Mouse (Mus musculus) MEL (cell line): ENCODE data around the gene Gstm4. TPM values are rescaled to one million over a fixed set of nuclear protein-coding genes. Genes with fewer than 3 reads are reported as not detected.
"Not testable (repeated sequence)": the region's sequence is repeated elsewhere in the genome, so short reads cannot be mapped to it uniquely, and the experiment has no call there.

Experiments
- DNase-seq: peaks from one replicate; pipeline ENCODE4 v3.0.0; 2011; ENCODE audit warnings: low read depth, low spot score
- H3K27ac ChIP-seq: 2 replicates; pipeline ENCODE4 v1.5.1; 2012; ENCODE audit warnings: low read depth, mild to moderate bottlenecking, control low read depth, low read length, moderate library complexity; ENCODE audit not compliant: control insufficient read depth
- H3K27me3 ChIP-seq, 2 experiments: fragments of 150-350 bp in 1 of 2; sonication (generic) in 1 of 2; 2 replicates each; pipeline ENCODE4 v1.6.1; 2012; ENCODE audit warnings: low read length in 2 of 2, mild to moderate bottlenecking in 2 of 2, improper control_type of control experiment in 1 of 2, moderate library complexity in 1 of 2; ENCODE audit not compliant: insufficient read depth in 2 of 2, control insufficient read depth in 1 of 2
- H3K36me3 ChIP-seq, 2 experiments: 2 replicates each; pipeline ENCODE4 v1.6.1; 2012 to 2014; ENCODE audit warnings: low read length in 2 of 2, improper control_type of control experiment in 1 of 2, inconsistent platforms in 1 of 2, mild to moderate bottlenecking in 1 of 2; ENCODE audit not compliant: insufficient read depth in 2 of 2, control insufficient read depth in 1 of 2
- H3K4me1 ChIP-seq, 2 experiments: fragments of 150-350 bp in 1 of 2; sonication (generic) in 1 of 2; 2 replicates each; pipeline ENCODE4 v1.6.1; 2012; ENCODE audit warnings: low read length in 2 of 2, improper control_type of control experiment in 1 of 2, mild to moderate bottlenecking in 1 of 2; ENCODE audit not compliant: insufficient read depth in 2 of 2, control insufficient read depth in 1 of 2
- H3K4me3 ChIP-seq, 2 experiments: fragments of 150-350 bp in 1 of 2; sonication (generic) in 1 of 2; 2 replicates each; pipeline ENCODE4 v1.5.1; 2012; ENCODE audit warnings: low read depth in 2 of 2, low read length in 2 of 2, mild to moderate bottlenecking in 2 of 2, moderate library complexity in 2 of 2, control low read depth in 1 of 2, improper control_type of control experiment in 1 of 2; ENCODE audit not compliant: control insufficient read depth in 1 of 2, insufficient read depth in 1 of 2
- H3K79me2 ChIP-seq: 2 replicates; pipeline ENCODE4 v1.6.1; 2012; ENCODE audit warnings: mild to moderate bottlenecking, low read length, moderate library complexity; ENCODE audit not compliant: control insufficient read depth, poor library complexity, insufficient read depth
- H3K9ac ChIP-seq: 2 replicates; pipeline ENCODE4 v1.6.1; 2012; ENCODE audit warnings: low read depth, mild to moderate bottlenecking, control low read depth, low read length, moderate library complexity; ENCODE audit not compliant: control insufficient read depth, poor library complexity, severe bottlenecking
- H3K9me3 ChIP-seq: fragments of 150-350 bp; sonication (generic); replicated peaks from 2 replicates; pipeline ENCODE4 v1.6.1; 2012; ENCODE audit warnings: mild to moderate bottlenecking, low read length, improper control_type of control experiment, moderate library complexity; ENCODE audit not compliant: insufficient read depth
- ETS1 ChIP-seq: IDR thresholded peaks from 2 replicates; pipeline ENCODE4 v1.6.1; 2012; ENCODE audit warnings: low read depth, mild to moderate bottlenecking, inconsistent platforms, low read length, improper control_type of control experiment, moderate library complexity
- GATA1 ChIP-seq: IDR thresholded peaks from 2 replicates; pipeline ENCODE4 v1.6.1; 2011; ENCODE audit warnings: low read depth, low read length, improper control_type of control experiment
- KAT2A ChIP-seq: conservative IDR thresholded peaks from 2 replicates; pipeline ENCODE4 v1.6.1; 2012; ENCODE audit warnings: low read depth, low read length, improper control_type of control experiment, inconsistent platforms
- MAFK ChIP-seq: IDR thresholded peaks from 2 replicates; pipeline ENCODE4 v1.6.1; 2011; ENCODE audit warnings: low read depth, mild to moderate bottlenecking, low read length, improper control_type of control experiment, borderline replicate concordance
- NELFE ChIP-seq: IDR thresholded peaks from 2 replicates; pipeline ENCODE4 v1.6.1; 2011; ENCODE audit warnings: low read depth, low read length, improper control_type of control experiment
- NRF1 ChIP-seq: IDR thresholded peaks from 2 replicates; pipeline ENCODE4 v1.6.1; 2014; ENCODE audit warnings: low read depth, mild to moderate bottlenecking, inconsistent platforms, low read length, improper control_type of control experiment, moderate library complexity; ENCODE audit not compliant: poor library complexity, insufficient read depth, severe bottlenecking
- POLR2AphosphoS5 ChIP-seq: IDR thresholded peaks from 2 replicates; pipeline ENCODE4 v1.6.1; 2012; ENCODE audit warnings: low read depth, borderline replicate concordance, mild to moderate bottlenecking, inconsistent platforms, low read length, moderate library complexity, mixed read lengths
- RAD21 ChIP-seq: IDR thresholded peaks from 2 replicates; pipeline ENCODE4 v1.6.1; 2011; ENCODE audit warnings: mild to moderate bottlenecking, low read depth, low read length, improper control_type of control experiment
- SMC3 ChIP-seq: IDR thresholded peaks from 2 replicates; pipeline ENCODE4 v1.6.1; 2011; ENCODE audit warnings: low read depth, low read length, improper control_type of control experiment
- TCF12 ChIP-seq: IDR thresholded peaks from 2 replicates; pipeline ENCODE4 v1.6.1; 2014; ENCODE audit warnings: low read depth, mild to moderate bottlenecking, inconsistent platforms, low read length, improper control_type of control experiment, moderate library complexity
- UBTF ChIP-seq: IDR thresholded peaks from 2 replicates; pipeline ENCODE4 v1.6.1; 2012; ENCODE audit warnings: low read depth, mild to moderate bottlenecking, inconsistent platforms, low read length, improper control_type of control experiment, moderate library complexity, borderline replicate concordance; ENCODE audit not compliant: insufficient read depth
- USF2 ChIP-seq, 2 experiments: IDR thresholded peaks; 2 replicates each; pipeline ENCODE4 v1.6.1; 2011 to 2012; ENCODE audit warnings: improper control_type of control experiment in 2 of 2, low read length in 2 of 2, borderline replicate concordance in 1 of 2, inconsistent platforms in 1 of 2, low read depth in 1 of 2, mild to moderate bottlenecking in 1 of 2; ENCODE audit not compliant: insufficient read depth in 1 of 2
- ZKSCAN1 ChIP-seq: IDR thresholded peaks from 2 replicates; pipeline ENCODE4 v1.6.1; 2012; ENCODE audit warnings: low read depth, mild to moderate bottlenecking, inconsistent platforms, low read length, improper control_type of control experiment, moderate library complexity
- polyA plus RNA-seq, 2 experiments: library from polyadenylated mRNA; stranded (reverse) in 1 of 2; unstranded in 1 of 2; fragments of >175 nt in 1 of 2; fragments of >200 nt in 1 of 2; gene quantifications; 2 replicates each; pipeline versions ENCODE4 v1.2.1 to v1.2.4; 2012; ENCODE audit warnings: low replicate concordance in 2 of 2, low read depth in 1 of 2; ENCODE audit not compliant: insufficient read length in 2 of 2, insufficient read depth in 1 of 2, missing spikeins in 1 of 2
- total RNA-seq: library from RNA; depleted of rRNA; stranded (reverse); fragments of 300-350 nt; gene quantifications from 2 replicates; pipeline ENCODE4 v1.2.3, GENCODE M21; 2012; rRNA removed

The Gstm4 gene
- total and polyA plus RNA-seq, 3 experiments = 1.4 to 7.4 TPM; not detected in 1

- H3K27me3 ChIP-seq = peaks cover 4 to 6% of the 10 kb centered on the region in 2 experiments
- H3K36me3 ChIP-seq = no peaks in the 10 kb centered on the region
- no peak overlapping the region for H3K27ac ChIP-seq
- H3K4me3 ChIP-seq = no peak overlapping the region
- H3K79me2 ChIP-seq = no peaks in the 10 kb centered on the region
- no peak overlapping the region for H3K9ac ChIP-seq
- TF ChIP-seq KAT2A = no peak
- no peak for TF ChIP-seq SMC3
- TF ChIP-seq UBTF = no peak
- no peak for TF ChIP-seq USF2 (IDR thresholded peaks at IDR 0.05; ENCODE audit: borderline replicate concordance in 1 of 2, insufficient read depth in 1 of 2, low read depth in 1 of 2, low read length in 2 of 2)
- no peak for TF ChIP-seq NELFE
- TF ChIP-seq TCF12 = no peak
- no peak for TF ChIP-seq NRF1
- H3K4me1 ChIP-seq = no peaks in the 10 kb centered on the region
- DNase-seq = no peak
- H3K9me3 ChIP-seq = no peaks in the 10 kb centered on the region
These were observed 46.1 kb downstream of the Gstm4 start for GRCm38 (mm10) chr3:107998591-107998990.

DNA sequence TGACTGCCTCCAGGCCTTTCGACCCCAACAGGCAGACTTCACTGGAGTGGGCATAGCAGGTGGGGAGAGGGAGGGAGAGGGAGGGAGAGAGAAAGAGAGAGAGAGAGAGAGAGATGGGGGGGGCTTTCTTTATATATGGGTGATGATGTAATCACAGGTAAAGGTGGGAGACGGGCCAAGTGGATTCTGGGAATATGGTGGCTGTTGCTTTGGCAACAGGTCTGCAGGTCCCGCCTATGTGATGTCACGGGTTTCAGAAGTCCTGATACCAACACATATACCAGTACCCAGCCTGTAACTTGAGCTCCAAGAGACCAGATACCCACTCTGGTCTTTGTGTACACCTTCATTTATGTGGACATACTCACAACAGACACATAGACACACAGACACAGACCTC is 48.1 kb downstream of the Gstm4 start:
- no peaks in the 10 kb centered on the region for H3K36me3 ChIP-seq
- H3K9ac ChIP-seq = no peak overlapping the region
- no peaks in the 10 kb centered on the region for H3K79me2 ChIP-seq
- H3K27me3 ChIP-seq = peaks cover 0 to 2% of the 10 kb centered on the region in 2 experiments; a peak in 2 of 4 replicates
- no peak for DNase-seq
- no peaks in the 10 kb centered on the region for H3K9me3 ChIP-seq
- H3K4me1 ChIP-seq = no peaks in the 10 kb centered on the region
- H3K27ac ChIP-seq = no peak overlapping the region
- TF ChIP-seq ETS1 (no peak), POLR2AphosphoS5 (no peak), GATA1 (no peak), MAFK (no peak), RAD21 (no peak), ZKSCAN1 (no peak)
- H3K4me3 ChIP-seq = no peak overlapping the region

- not testable (repeated sequence) for H3K36me3 ChIP-seq, DNase-seq, H3K27ac ChIP-seq, H3K4me3 ChIP-seq, H3K9ac ChIP-seq, H3K27me3 ChIP-seq, H3K4me1 ChIP-seq, H3K79me2 ChIP-seq, H3K9me3 ChIP-seq
These were observed 48.7 kb downstream of the Gstm4 start for GRCm38 (mm10) chr3:107995974-107996373.

Other genes starting within 250 kb of the Gstm4 start
- gene Eps8l3, start 167.7 kb downstream of the Gstm4 start, total RNA-seq = 0.07 and 0.12 TPM in 2 replicates
- not detected for gene Eps8l3, start 167.7 kb downstream of the Gstm4 start, polyA plus RNA-seq
- 115 and 134 TPM in 2 replicates for gene Gstm5, start 149.1 kb downstream of the Gstm4 start, total RNA-seq
- gene Gstm5, start 149.1 kb downstream of the Gstm4 start, polyA plus RNA-seq = 100 to 1,000 TPM in 1 of 2 experiments, not detected in 1; 164 TPM
- gene Gstm7, start 113.1 kb downstream of the Gstm4 start, total RNA-seq = 0.10 TPM in 1 of 2 replicates, not detected in the other
- under 1 TPM in 1 of 2 experiments, not detected in 1; 0.24 TPM for gene Gstm7, start 113.1 kb downstream of the Gstm4 start, polyA plus RNA-seq
- not detected in 2 replicates for gene Gstm6, start 101.1 kb downstream of the Gstm4 start, total RNA-seq
- under 1 TPM in 1 of 2 experiments, not detected in 1; 0.13 TPM for gene Gstm6, start 101.1 kb downstream of the Gstm4 start, polyA plus RNA-seq
- not detected in 2 replicates for gene Gstm3, start 75.6 kb downstream of the Gstm4 start, total RNA-seq
- under 1 TPM in 1 of 2 experiments, not detected in 1; 0.06 TPM for gene Gstm3, start 75.6 kb downstream of the Gstm4 start, polyA plus RNA-seq
- not detected in 2 replicates for gene Gstm2, start 58.4 kb downstream of the Gstm4 start, total RNA-seq
- not detected for gene Gstm2, start 58.4 kb downstream of the Gstm4 start, polyA plus RNA-seq
- gene Gstm1, start 26.9 kb downstream of the Gstm4 start, total RNA-seq = 0.20 and 0.31 TPM in 2 replicates
- 1 to 10 TPM in 1 of 2 experiments, not detected in 1; 6.7 TPM for gene Gstm1, start 26.9 kb downstream of the Gstm4 start, polyA plus RNA-seq
- gene Ampd2, start 41.8 kb upstream of the Gstm4 start, total RNA-seq = 54.9 and 69.1 TPM in 2 replicates
- gene Ampd2, start 41.8 kb upstream of the Gstm4 start, polyA plus RNA-seq = 100 to 1,000 TPM in 1 of 2 experiments, not detected in 1; 201 TPM
- 4.7 and 6.4 TPM in 2 replicates for gene Gnat2, start 47.9 kb upstream of the Gstm4 start, total RNA-seq
- 10 to 100 TPM in 1 of 2 experiments, not detected in 1; 12.4 TPM for gene Gnat2, start 47.9 kb upstream of the Gstm4 start, polyA plus RNA-seq
- 92.1 and 111 TPM in 2 replicates for gene Gnai3, start 101.3 kb upstream of the Gstm4 start, total RNA-seq
- 10 to 100 TPM; 74.2 to 96.4 TPM for gene Gnai3, start 101.3 kb upstream of the Gstm4 start, polyA plus RNA-seq
- 0.04 and 0.07 TPM in 2 replicates for gene Gpr61, start 110.0 kb upstream of the Gstm4 start, total RNA-seq
- under 1 TPM in 1 of 2 experiments, not detected in 1; 0.07 TPM for gene Gpr61, start 110.0 kb upstream of the Gstm4 start, polyA plus RNA-seq
- gene Amigo1, start 141.4 kb upstream of the Gstm4 start, total RNA-seq = 3.7 and 4.6 TPM in 2 replicates
- gene Amigo1, start 141.4 kb upstream of the Gstm4 start, polyA plus RNA-seq = 1 to 10 TPM in 1 of 2 experiments, not detected in 1; 9.5 TPM
- 2.9 and 3.6 TPM in 2 replicates for gene Cyb561d1, start 156.3 kb upstream of the Gstm4 start, total RNA-seq
- 1 to 10 TPM in 1 of 2 experiments, not detected in 1; 5.9 TPM for gene Cyb561d1, start 156.3 kb upstream of the Gstm4 start, polyA plus RNA-seq
- gene Atxn7l2, start 166.0 kb upstream of the Gstm4 start, total RNA-seq = 4.4 and 5.6 TPM in 2 replicates
- gene Atxn7l2, start 166.0 kb upstream of the Gstm4 start, polyA plus RNA-seq = 10 to 100 TPM in 1 of 2 experiments, not detected in 1; 14.6 TPM
- gene Sypl2, start 181.8 kb upstream of the Gstm4 start, total RNA-seq = not detected in 2 replicates
- not detected for gene Sypl2, start 181.8 kb upstream of the Gstm4 start, polyA plus RNA-seq
- 353 and 414 TPM in 2 replicates for gene Psma5, start 212.0 kb upstream of the Gstm4 start, total RNA-seq
- gene Psma5, start 212.0 kb upstream of the Gstm4 start, polyA plus RNA-seq = 100 to 1,000 TPM in 1 of 2 experiments, not detected in 1; 429 TPM
- 10.2 and 12.3 TPM in 2 replicates for gene Sort1, start 239.2 kb upstream of the Gstm4 start, total RNA-seq
- gene Sort1, start 239.2 kb upstream of the Gstm4 start, polyA plus RNA-seq = 10 to 100 TPM; 22.7 to 28.3 TPM